Mouse (Mus musculus) hindbrain, embryonic 11.5 days (tissue): ENCODE measurements around the gene Capza3. TPM values are rescaled to one million over a fixed set of nuclear protein-coding genes. Genes with fewer than 3 reads are reported as not detected.

ENCODE experiments used
- ATAC-seq: fragments of 200-750 bp; cut with Nextera tagmentation; 2 replicates; pipeline ENCODE4 v1.8.0; 2017; ENCODE audit warnings: mild to moderate bottlenecking, moderate TSS enrichment, moderate library complexity; ENCODE audit not compliant: low FRiP score
- DNase-seq: peaks from one replicate; pipeline ENCODE4 v3.0.0-alpha.2; 2015; ENCODE audit warnings: low spot score
- H3K27ac ChIP-seq: fragments of 300-500 bp; sonication (generic); 2 replicates; pipeline ENCODE4 v1.5.1; 2014; ENCODE audit warnings: mild to moderate bottlenecking, low read depth, low read length
- H3K27me3 ChIP-seq: fragments of 300-500 bp; sonication (generic); 2 replicates; pipeline ENCODE4 v1.6.1; 2014; ENCODE audit warnings: mild to moderate bottlenecking, low read length, moderate library complexity, mixed read lengths; ENCODE audit not compliant: control insufficient read depth, insufficient read depth
- H3K36me3 ChIP-seq: fragments of 300-500 bp; sonication (generic); 2 replicates; pipeline ENCODE4 v1.6.1; 2014; ENCODE audit warnings: mild to moderate bottlenecking, low read length, moderate library complexity, mixed read lengths; ENCODE audit not compliant: control insufficient read depth, insufficient read depth
- H3K4me1 ChIP-seq: fragments of 300-500 bp; sonication (generic); replicated peaks from 2 replicates; pipeline ENCODE4 v1.6.1; 2014; ENCODE audit warnings: low read length, mixed read lengths; ENCODE audit not compliant: control insufficient read depth, insufficient read depth
- H3K4me2 ChIP-seq: fragments of 300-500 bp; sonication (generic); replicated peaks from 2 replicates; pipeline ENCODE4 v1.6.1; 2014; ENCODE audit warnings: mild to moderate bottlenecking, low read depth, low read length
- H3K4me3 ChIP-seq: fragments of 300-500 bp; sonication (generic); 2 replicates; pipeline ENCODE4 v1.5.1; 2014; ENCODE audit warnings: low read depth, low read length
- H3K9ac ChIP-seq: fragments of 300-500 bp; sonication (generic); 2 replicates; pipeline ENCODE4 v1.6.1; 2014; ENCODE audit warnings: low read depth, low read length
- H3K9me3 ChIP-seq: fragments of 300-500 bp; sonication (generic); 2 replicates; pipeline ENCODE4 v1.6.1; 2016; ENCODE audit warnings: low read length; ENCODE audit not compliant: control insufficient read depth
- WGBS: fragments of 180-500 bp; shearing (Covaris S2); extraction: QIAGEN DNeasy Blood & Tissue Kit; methylation state at CpG from one replicate; pipeline ENCODE4 v1.1.7; 2014; 5-methylcytosine and 5-hydroxymethylcytosine counted together
- polyA plus RNA-seq: library from polyadenylated mRNA; unstranded; fragments of >200 nt; fragmentation: Nextera tagmentation; extraction: Ambion mirVana; gene quantifications from 2 replicates; pipeline ENCODE4 v1.2.1, GENCODE M21; 2014

The Capza3 gene
- not detected in 2 replicates for polyA plus RNA-seq

GRCm38 (mm10) chr6:140040952-140041351 lies at the start of gene Capza3:
Gene Capza3 (plus strand): TSS chr6:140041252.
- DNase-seq (no peak), ATAC-seq (no peak)
- WGBS, result 93% methylated on average over 7 of the region's 7 CpGs
- H3K27ac ChIP-seq, result no peak within 1 kb of the TSS
- H3K36me3 ChIP-seq, result no peaks in the 10 kb centered on the region
- no peaks in the 10 kb centered on the region for H3K9me3 ChIP-seq
- no peaks in the 10 kb centered on the region for H3K4me1 ChIP-seq
- no peak within 1 kb of the TSS for H3K4me3 ChIP-seq
- no peaks in the 10 kb centered on the region for H3K27me3 ChIP-seq
- H3K9ac ChIP-seq, result no peak within 1 kb of the TSS
- H3K4me2 ChIP-seq, result no peak within 1 kb of the TSS

GRCm38 (mm10) chr6:140005181-140005580 lies 35.9 kb upstream of the Capza3 start:
- Histone ChIP-seq H3K4me2 (no peak overlapping the region), H3K4me3 (no peak overlapping the region), H3K27ac (no peak overlapping the region), H3K9ac (no peak overlapping the region), H3K27me3 (no peaks in the 10 kb centered on the region), H3K36me3 (no peaks in the 10 kb centered on the region), H3K4me1 (no peaks in the 10 kb centered on the region), H3K9me3 (no peaks in the 10 kb centered on the region)
- ATAC-seq (no peak), DNase-seq (no peak)
- 83% methylated on average over 3 of the region's 3 CpGs for WGBS

- Histone ChIP-seq H3K27me3 (no peaks in the 10 kb centered on the region), H3K9me3 (no peaks in the 10 kb centered on the region), H3K4me2 (no peak overlapping the region), H3K9ac (no peak overlapping the region), H3K36me3 (no peaks in the 10 kb centered on the region), H3K27ac (no peak overlapping the region), H3K4me3 (no peak overlapping the region), H3K4me1 (no peaks in the 10 kb centered on the region)
- WGBS, result 81% methylated on average over 7 of the region's 7 CpGs
- no peak for ATAC-seq
- no peak for DNase-seq
Observed at GRCm38 (mm10) chr6:140024404-140024803, 16.6 kb upstream of the Capza3 start.

GRCm38 (mm10) chr6:140041357-140041756 lies 305 bp downstream of the Capza3 start, which contains the start of gene Plcz1:
Gene Plcz1 (minus strand): TSS chr6:140041457.
- 86% methylated on average over 5 of the region's 5 CpGs for WGBS
- no peaks in the 10 kb centered on the region for H3K9me3 ChIP-seq
- no peak within 1 kb of the TSS for H3K9ac ChIP-seq
- no peaks in the 10 kb centered on the region for H3K4me1 ChIP-seq
- no peak for ATAC-seq
- no peaks in the 10 kb centered on the region for H3K36me3 ChIP-seq
- no peak within 1 kb of the TSS for H3K27ac ChIP-seq
- no peak within 1 kb of the TSS for H3K4me2 ChIP-seq
- H3K4me3 ChIP-seq, result no peak within 1 kb of the TSS
- no peaks in the 10 kb centered on the region for H3K27me3 ChIP-seq
- DNase-seq, result no peak

GRCm38 (mm10) chr6:140051476-140051875 lies 10.4 kb downstream of the Capza3 start:
- Histone ChIP-seq H3K9ac (no peak overlapping the region), H3K4me2 (no peak overlapping the region), H3K4me3 (no peak overlapping the region), H3K36me3 (no peaks in the 10 kb centered on the region), H3K27ac (no peak overlapping the region), H3K9me3 (no peaks in the 10 kb centered on the region), H3K4me1 (no peaks in the 10 kb centered on the region), H3K27me3 (no peaks in the 10 kb centered on the region)
- WGBS, result 80% methylated on average over 5 of the region's 5 CpGs
- no peak for DNase-seq
- ATAC-seq, result no peak

- ATAC-seq (no peak), DNase-seq (no peak)
- no peaks in the 10 kb centered on the region for H3K4me1 ChIP-seq
- WGBS, result 72% methylated on average over 5 of the region's 5 CpGs
- H3K27ac ChIP-seq, result no peak overlapping the region
- no peak overlapping the region for H3K4me2 ChIP-seq
- H3K27me3 ChIP-seq, result no peaks in the 10 kb centered on the region
- no peak overlapping the region for H3K4me3 ChIP-seq
- no peak overlapping the region for H3K9ac ChIP-seq
- no peaks in the 10 kb centered on the region for H3K9me3 ChIP-seq
- no peaks in the 10 kb centered on the region for H3K36me3 ChIP-seq
Observed at GRCm38 (mm10) chr6:140054271-140054928, 13.3 kb downstream of the Capza3 start.

GRCm38 (mm10) chr6:140069177-140069576 lies 28.1 kb downstream of the Capza3 start:
- Histone ChIP-seq H3K27ac (no peak overlapping the region), H3K4me2 (no peak overlapping the region), H3K36me3 (no peaks in the 10 kb centered on the region), H3K27me3 (no peaks in the 10 kb centered on the region), H3K4me3 (no peak overlapping the region), H3K4me1 (no peaks in the 10 kb centered on the region), H3K9ac (no peak overlapping the region), H3K9me3 (no peaks in the 10 kb centered on the region)
- DNase-seq (no peak), ATAC-seq (no peak)
- 93% methylated on average over 8 of the region's 8 CpGs for WGBS

GRCm38 (mm10) chr6:140080933-140081332 lies 39.9 kb downstream of the Capza3 start:
- Histone ChIP-seq H3K4me2 (no peak overlapping the region), H3K9ac (no peak overlapping the region), H3K27ac (no peak overlapping the region), H3K27me3 (no peaks in the 10 kb centered on the region), H3K36me3 (no peaks in the 10 kb centered on the region), H3K4me3 (no peak overlapping the region), H3K4me1 (no peaks in the 10 kb centered on the region), H3K9me3 (no peaks in the 10 kb centered on the region)
- no peak for ATAC-seq
- 82% methylated on average over 7 of the region's 7 CpGs for WGBS
- DNase-seq, result no peak

- Histone ChIP-seq H3K9ac (no peak overlapping the region), H3K36me3 (no peaks in the 10 kb centered on the region), H3K4me3 (no peak overlapping the region), H3K27me3 (no peaks in the 10 kb centered on the region), H3K4me2 (no peak overlapping the region), H3K4me1 (no peaks in the 10 kb centered on the region), H3K9me3 (no peaks in the 10 kb centered on the region), H3K27ac (no peak overlapping the region)
- ATAC-seq, result peak; percentile 56; the same call in 1 of the 2 replicates
- DNase-seq, result peak; percentile 10
- 71% methylated on average over 3 of the region's 3 CpGs for WGBS
Observed at GRCm38 (mm10) chr6:140081739-140082138, 40.7 kb downstream of the Capza3 start.
